Mouse (Mus musculus): ENCODE data around the gene Dnaaf3. TPM values are rescaled to one million over a fixed set of nuclear protein-coding genes. Genes with fewer than 3 reads are reported as not detected.

Dnaaf3 gene
- under 1 TPM; 0.31 to 0.71 TPM for total RNA-seq (2023)

GRCm38 (mm10) chr7:4532005-4532729 is at the start of gene Dnaaf3:
TSS of gene Dnaaf3 (minus strand) at chr7:4532453.

GRCm38 (mm10) chr7:4547221-4547641 is 15.0 kb upstream of the Dnaaf3 start, which contains the start of gene Syt5:
TSS of gene Syt5 (minus strand) at chr7:4547541.

GRCm38 (mm10) chr7:4524212-4524922 is 7.9 kb downstream of the Dnaaf3 start, which contains the start of gene Tnni3:
TSS of gene Tnni3 (minus strand) at chr7:4524229.

GRCm38 (mm10) chr7:4516332-4517050 is 15.8 kb downstream of the Dnaaf3 start, which contains the start of gene Tnnt1:
TSS of gene Tnnt1 (minus strand) at chr7:4516382.

GRCm38 (mm10) chr7:4501558-4502397 is 30.5 kb downstream of the Dnaaf3 start, which contains the start of gene Ppp1r12c:
TSS of gene Ppp1r12c (minus strand) at chr7:4501680.

Other genes with a start within 250 kb of the Dnaaf3 start
- under 1 TPM in 1 of 2 experiments, not detected in 1; 0.38 TPM for gene Ncr1, start 194.7 kb downstream of the Dnaaf3 start, total RNA-seq (2023)
- gene Gp6, start 134.7 kb downstream of the Dnaaf3 start, total RNA-seq (2023): under 1 TPM; 0.07 to 0.11 TPM
- gene Rdh13, start 86.8 kb downstream of the Dnaaf3 start, total RNA-seq (2023): 1 to 10 TPM; 3.5 to 4.5 TPM
- 1 to 10 TPM; 6.2 to 9.9 TPM for gene Eps8l1, start 71.8 kb downstream of the Dnaaf3 start, total RNA-seq (2023)
- 100 to 1,000 TPM; 226 to 229 TPM for gene Ppp1r12c, start 30.8 kb downstream of the Dnaaf3 start, total RNA-seq (2023)
- gene Tnnt1, start 16.1 kb downstream of the Dnaaf3 start, total RNA-seq (2023): 10 to 100 TPM in 1 of 2 experiments, 1 to 10 TPM in 1; 6.1 to 12.0 TPM
- 1 to 10 TPM; 1.1 to 1.2 TPM for gene Tnni3, start 8.2 kb downstream of the Dnaaf3 start, total RNA-seq (2023)
- gene Syt5, start 15.1 kb upstream of the Dnaaf3 start, total RNA-seq (2023): not detected
- not detected for gene Ptprh, start 71.6 kb upstream of the Dnaaf3 start, total RNA-seq (2023)
- 10 to 100 TPM; 17.4 to 23.2 TPM for gene Tmem86b, start 99.0 kb upstream of the Dnaaf3 start, total RNA-seq (2023)
- 100 to 1,000 TPM; 146 to 160 TPM for gene Ppp6r1, start 126.6 kb upstream of the Dnaaf3 start, total RNA-seq (2023)
- 10 to 100 TPM; 15.2 to 16.2 TPM for gene Hspbp1, start 152.6 kb upstream of the Dnaaf3 start, total RNA-seq (2023)
- not detected for gene Brsk1, start 158.2 kb upstream of the Dnaaf3 start, total RNA-seq (2023)
- 10 to 100 TPM; 18.1 to 22.3 TPM for gene Tmem150b, start 192.8 kb upstream of the Dnaaf3 start, total RNA-seq (2023)
- 10 to 100 TPM; 96.3 to 97.7 TPM for gene Kmt5c, start 207.7 kb upstream of the Dnaaf3 start, total RNA-seq (2023)
- 10 to 100 TPM; 25.0 to 29.5 TPM for gene Cox6b2, start 220.6 kb upstream of the Dnaaf3 start, total RNA-seq (2023)
- not detected for gene Fam71e2, start 238.8 kb upstream of the Dnaaf3 start, total RNA-seq (2023)